Mouse (Mus musculus): ENCODE data around the gene Eepd1.

The Eepd1 gene

DNA sequence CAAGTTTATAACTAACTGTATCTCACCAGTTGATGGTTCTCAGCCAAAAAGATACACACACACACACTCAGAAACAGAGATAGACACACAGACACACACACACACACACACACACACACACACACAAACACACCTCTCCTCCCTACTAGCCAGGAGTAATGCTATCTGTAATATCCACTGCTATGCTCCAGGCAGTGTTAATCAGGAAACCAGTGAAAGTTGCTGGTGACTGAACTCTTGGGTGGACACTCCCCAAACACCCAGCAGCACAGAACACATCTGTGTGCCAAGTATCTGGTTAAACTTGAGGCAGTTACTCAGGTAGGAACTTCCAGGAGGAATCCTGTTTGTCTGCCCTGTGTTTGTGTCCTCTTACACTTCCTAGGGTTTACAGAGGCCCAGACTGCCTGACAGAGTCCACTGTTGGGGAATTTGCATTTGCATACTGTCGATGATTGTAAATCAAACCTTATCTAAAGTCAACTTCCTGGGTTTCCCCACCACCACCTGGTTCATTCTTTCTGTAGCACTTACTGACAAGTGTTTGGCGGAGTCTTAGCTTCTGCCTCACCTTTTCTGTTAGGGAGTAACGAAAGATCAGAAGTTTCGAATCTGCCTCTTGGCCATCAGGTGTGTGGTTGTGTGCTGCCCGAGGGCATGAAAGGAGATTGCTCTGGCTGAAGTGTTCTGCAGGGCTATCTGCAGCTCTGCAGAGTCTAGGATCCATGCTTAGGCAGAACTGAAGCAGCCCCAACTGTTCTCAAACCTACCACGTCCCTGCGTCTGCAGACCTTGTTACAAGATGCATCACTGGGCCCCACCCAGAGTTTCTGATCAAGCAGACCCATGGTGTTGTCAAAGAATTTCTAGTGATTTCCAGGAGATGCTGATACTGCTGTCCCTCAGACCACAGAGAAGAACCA, 97.6 kb downstream of the Eepd1 start:
- no peak for DNase-seq (ENCODE audit: low spot score in 2 of 2)

GRCm38 (mm10) chr9:25583621-25584020, 102.3 kb downstream of the Eepd1 start:
- DNase-seq (ENCODE audit: low spot score in 2 of 2), result no peak

DNA sequence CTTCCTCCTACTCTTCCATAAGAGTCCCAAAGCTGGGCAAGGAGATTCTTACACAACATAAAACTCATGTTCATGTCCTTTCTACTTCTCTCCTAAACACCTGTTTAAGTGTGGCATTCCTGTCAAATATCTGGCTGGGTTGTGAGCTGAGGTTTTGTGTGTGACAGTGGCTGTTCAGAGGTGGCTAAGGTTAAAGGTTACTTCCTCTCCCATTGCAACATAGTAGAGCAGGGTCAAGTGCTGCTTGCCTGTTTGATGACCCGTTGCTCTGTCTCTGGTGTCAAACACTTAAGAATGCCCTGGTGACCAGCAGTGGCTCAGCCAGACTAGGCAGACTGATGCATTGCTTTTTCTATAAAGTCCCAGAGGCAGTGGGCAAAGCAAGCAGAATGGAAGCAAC, 104.3 kb downstream of the Eepd1 start:
- no peak for DNase-seq (ENCODE audit: low spot score in 2 of 2)

DNA sequence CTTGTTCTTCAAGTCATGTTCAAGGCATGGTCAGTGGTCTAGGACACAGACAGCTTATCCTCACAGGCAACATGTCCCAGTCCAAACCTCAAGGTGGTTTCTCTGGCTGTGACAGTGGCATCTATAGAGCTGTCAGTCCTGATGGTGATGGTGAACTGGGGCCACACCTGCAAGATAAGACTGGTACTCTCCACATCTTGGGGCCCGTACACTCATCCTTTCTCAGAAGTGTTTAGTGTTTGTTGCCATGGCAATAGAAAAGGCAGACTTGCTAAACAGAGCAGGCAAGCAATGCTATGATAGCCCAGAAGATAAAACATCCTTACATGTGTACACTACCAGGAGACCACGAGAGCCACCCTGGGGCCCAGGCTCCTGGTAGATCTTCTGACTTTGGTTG, 107.2 kb downstream of the Eepd1 start:
- no peak for DNase-seq (ENCODE audit: low spot score in 2 of 2)

- DNase-seq (ENCODE audit: low spot score in 2 of 2), result no peak
Measured at GRCm38 (mm10) chr9:25590740-25591139, 109.4 kb downstream of the Eepd1 start.

GRCm38 (mm10) chr9:25591390-25592354, 110.3 kb downstream of the Eepd1 start:
- DNase-seq (ENCODE audit: low spot score in 2 of 2), result no peak

DNA sequence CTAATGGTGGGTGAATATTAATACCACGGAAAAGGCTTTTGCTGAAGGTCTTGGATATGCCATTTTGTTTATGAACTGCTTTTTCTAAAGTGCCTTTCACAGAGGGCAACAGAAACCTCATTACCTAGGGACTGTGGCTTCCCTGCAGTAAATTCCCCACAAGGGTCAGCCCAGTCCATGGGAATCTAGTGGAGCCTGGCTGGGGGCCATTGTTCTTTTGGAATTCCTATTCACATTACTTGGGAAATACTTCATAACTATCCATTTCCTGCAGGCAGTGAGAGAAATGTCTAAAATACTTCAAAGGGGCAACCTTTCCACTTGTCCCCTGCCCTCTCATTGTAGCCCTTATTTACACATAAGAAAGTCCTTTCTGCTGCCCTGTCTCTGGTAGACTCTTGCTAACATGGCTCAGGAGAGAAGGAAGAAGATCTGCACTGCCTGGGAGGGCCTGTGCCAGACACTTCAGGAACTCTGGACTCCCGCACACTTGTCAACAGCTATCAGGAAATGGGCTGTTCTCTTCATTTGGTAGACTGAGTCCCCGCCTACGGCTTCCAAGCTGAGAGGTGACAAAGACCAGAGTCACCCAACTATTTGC, 111.1 kb downstream of the Eepd1 start:
- no peak for DNase-seq (ENCODE audit: low spot score in 2 of 2)

- no peak for DNase-seq (ENCODE audit: low spot score in 2 of 2)
Measured at GRCm38 (mm10) chr9:25624744-25625143, 143.4 kb downstream of the Eepd1 start.

- no peak for DNase-seq (ENCODE audit: low spot score in 2 of 2)
Measured at GRCm38 (mm10) chr9:25629531-25630099, 148.3 kb downstream of the Eepd1 start.
